Mouse (Mus musculus) cerebellum, postnatal 4 days (tissue): ENCODE data around the gene Arhgdia.
"Not testable (repeated sequence)": the region's sequence is repeated elsewhere in the genome, so short reads cannot be mapped to it uniquely, and the experiment has no call there.

Experiments used
- DNase-seq, 2 experiments: peaks; one replicate each; pipeline ENCODE4 v3.0.0; 2022; ENCODE audit warnings: low spot score in 2 of 2, mixed read lengths in 1 of 2

Gene Arhgdia

GRCm38 (mm10) chr11:120578694-120579243 is 2.7 kb downstream of the Arhgdia start:
- peak in 1 of 2 experiments; percentile 10 for DNase-seq

GRCm38 (mm10) chr11:120578024-120578693 is 3.3 kb downstream of the Arhgdia start:
- DNase-seq: no peak

DNA sequence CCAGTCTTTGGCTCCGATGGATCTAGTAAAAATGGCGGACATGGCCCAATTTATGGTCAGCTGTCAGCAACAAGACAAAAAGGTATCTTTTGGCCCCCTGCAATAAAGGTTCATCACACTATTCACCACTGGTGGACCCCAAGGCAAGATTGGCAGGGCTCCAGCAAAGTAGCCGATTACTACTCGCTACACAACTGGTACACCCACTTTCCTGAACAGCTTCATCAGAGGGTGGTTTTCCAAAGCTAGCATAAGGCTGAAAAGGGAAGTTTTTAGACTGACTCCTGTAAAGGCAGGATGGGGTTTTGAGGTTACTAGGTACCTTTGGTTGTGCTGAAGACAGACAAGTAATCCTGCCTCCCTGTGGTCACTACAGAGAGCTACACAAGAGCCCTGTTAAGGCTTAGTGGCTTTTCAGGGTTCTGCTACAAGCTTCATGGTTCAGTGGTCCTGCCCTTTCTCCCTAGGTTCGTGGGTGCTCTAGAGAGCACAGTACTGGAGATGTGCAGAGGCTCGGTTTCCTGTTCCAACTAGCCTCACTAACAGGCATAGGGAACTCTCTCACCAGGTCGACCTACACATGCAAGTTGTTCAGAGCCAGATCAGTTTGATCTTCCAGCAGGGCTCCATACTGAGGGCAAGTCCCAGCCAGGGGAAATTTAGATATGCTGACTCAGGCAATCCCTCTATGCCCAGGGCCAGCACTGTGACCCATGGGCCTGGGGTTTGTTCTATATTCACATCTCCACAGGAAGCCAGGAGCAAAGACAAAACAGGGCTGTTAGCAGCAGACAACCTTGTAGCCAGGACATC is 4.0 kb downstream of the Arhgdia start:
- peak in 1 of 2 experiments; percentile 32 for DNase-seq

DNA sequence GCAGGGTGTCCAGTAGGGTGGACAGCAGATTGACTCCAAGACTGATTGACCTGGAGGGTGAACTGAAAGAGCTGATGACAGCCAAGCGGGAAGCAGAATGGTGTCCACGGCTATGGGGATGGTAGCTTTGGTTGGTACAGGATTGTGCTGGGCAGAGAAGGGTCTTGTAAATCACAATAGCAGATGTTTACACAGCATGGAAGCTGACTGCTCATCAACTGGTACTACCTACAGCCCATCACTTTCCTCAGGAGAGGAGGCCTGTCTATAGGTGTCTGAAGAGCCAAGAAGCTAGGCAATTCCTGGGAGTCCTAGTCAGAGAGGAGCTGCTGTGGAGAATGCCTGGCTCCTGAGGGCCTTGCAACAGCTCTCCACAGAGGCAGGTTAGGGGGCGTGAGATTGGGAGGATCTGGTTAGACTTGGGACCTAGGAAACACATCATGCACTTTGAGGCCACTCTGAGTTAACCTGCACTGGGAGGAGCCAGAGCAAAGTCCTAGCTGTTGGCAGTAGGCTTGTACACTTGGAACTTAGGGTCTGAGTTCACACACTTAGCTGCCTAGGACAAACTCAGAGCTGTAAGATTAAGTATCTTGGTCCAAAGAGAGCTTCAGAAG is 5.0 kb downstream of the Arhgdia start:
- no peak for DNase-seq

GRCm38 (mm10) chr11:120575940-120576339 is 5.5 kb downstream of the Arhgdia start:
- no peak for DNase-seq

GRCm38 (mm10) chr11:120575046-120575445 is 6.4 kb downstream of the Arhgdia start:
- no peak for DNase-seq

- DNase-seq: no peak
These were observed 7.2 kb downstream of the Arhgdia start for GRCm38 (mm10) chr11:120574278-120574600.

DNA sequence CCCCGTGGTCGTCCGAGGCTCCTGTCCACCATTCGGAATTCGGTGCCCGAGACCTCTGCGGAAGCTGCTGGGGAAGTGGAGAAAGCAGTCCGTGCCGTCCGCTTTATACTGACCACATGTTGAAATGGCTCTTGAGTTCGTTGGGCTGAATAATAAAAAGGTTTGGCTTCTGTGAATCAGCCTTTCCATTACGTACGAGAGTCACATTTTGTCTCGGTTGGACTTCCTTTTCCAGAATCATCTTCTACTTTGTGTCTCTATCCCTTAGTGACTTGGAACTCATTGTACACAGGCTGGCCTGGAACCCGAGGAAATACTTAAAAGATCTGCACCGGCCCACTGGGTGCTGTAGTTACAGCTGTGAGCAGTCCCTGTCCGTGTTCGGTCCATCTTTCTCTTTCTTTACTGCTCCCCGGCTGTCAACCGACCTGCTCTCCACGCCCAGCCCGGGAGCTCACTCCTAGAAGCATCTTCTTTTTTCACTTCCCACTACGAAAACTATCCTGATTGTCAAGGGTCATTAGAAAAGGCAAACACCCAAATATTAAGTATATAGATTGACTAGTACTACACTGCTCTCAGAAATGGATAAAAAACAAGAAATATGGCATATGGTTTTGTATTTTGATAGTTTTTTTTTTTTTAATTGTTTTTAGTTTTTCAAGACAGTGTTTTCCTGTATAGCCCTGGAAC is 7.7 kb downstream of the Arhgdia start:
- no peak for DNase-seq

DNA sequence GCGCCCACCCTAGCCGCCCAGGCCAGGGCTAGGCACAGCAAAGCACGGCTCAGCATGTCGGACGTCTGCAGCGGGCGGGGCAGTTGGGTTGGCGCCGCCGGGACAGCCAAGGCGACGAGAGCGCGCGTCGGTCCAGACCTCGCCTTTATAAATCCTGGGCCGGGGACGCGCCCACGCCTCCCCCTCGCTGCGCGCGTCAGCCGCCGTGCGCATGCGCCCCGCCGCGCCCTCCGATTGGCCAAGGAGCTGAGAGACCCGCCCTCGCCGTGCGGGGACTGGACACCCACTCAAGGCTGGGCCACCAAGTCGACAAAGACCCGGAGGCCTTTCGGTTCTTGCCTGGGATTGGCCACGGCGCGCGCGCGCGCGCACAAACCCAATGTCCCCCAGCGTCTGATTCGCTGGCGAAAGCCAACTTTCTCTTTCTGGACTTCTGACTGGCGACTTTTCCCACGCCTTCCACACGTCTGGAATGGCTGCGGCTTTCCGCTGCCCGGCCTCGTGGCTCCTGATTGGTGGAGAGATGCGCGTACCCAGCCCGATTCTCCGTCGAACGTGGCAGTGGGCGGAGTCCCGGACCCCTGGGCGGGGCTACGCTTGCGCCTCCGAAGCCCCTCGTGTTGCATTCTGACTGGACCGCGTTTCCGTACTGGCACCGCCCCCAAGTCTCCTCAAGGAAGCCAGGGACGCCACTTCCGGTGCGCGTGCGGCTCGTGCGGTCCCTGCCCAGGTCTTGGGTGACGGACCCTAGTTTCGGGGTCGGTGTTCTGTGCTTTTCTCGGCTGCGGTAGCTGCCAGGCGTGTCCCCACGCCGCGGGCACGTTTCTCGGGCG is 8.5 kb downstream of the Arhgdia start, which contains the start of gene P4hb:
P4hb (minus strand) TSS at position 502 of the 833 bp plus-strand sequence.
- DNase-seq: peak; percentile 99 to 100

- no peak for DNase-seq
These were observed 9.0 kb downstream of the Arhgdia start for GRCm38 (mm10) chr11:120572417-120572751.

- no peak for DNase-seq
These were observed 9.5 kb downstream of the Arhgdia start for GRCm38 (mm10) chr11:120571754-120572416.

DNA sequence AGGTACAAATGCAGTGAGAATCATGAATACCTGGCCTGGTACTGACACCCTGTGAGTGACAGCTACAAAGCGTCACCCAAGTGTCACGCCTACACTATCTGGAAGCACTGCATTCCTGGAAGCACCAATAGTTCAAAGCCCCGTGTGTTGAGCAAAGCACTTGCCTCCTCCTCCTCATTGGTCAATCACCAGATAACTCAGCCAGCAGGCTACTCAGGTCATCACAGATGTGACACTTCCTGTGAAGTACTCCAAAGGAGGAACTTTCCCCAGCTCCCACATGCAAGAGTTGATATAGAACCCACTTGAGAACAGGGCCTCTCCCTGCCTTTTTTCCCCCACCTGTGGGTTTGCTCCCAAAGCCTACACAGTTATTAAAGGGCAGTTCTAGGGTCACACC is 10.3 kb downstream of the Arhgdia start:
- no peak for DNase-seq

GRCm38 (mm10) chr11:120568324-120568723 is 13.1 kb downstream of the Arhgdia start:
- DNase-seq: no peak

DNA sequence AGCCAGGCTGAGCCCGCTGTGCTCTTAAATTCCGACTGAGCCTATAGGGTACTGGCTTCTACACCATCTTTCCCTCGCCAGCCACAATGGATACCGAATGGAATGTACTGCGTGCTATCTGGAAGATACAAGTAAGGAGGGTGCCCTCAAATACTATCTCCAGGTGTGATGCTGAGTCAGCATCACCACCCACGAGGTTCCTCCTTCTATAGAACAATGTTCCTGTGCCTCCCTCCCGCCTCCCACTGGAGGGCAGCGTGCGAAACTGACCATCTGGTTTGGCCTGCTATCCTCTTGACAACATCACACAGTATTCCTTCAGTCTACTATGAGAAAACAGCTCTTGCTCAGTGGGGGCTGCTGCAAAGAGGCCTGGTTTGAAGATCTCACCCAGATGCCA is 16.3 kb downstream of the Arhgdia start:
- DNase-seq: no peak

- DNase-seq: no peak
These were observed 18.5 kb downstream of the Arhgdia start for GRCm38 (mm10) chr11:120562949-120563348.

GRCm38 (mm10) chr11:120560952-120561728 is 20.3 kb downstream of the Arhgdia start:
- DNase-seq: no peak

GRCm38 (mm10) chr11:120558843-120559242 is 22.6 kb downstream of the Arhgdia start:
- not testable (repeated sequence) for DNase-seq

DNA sequence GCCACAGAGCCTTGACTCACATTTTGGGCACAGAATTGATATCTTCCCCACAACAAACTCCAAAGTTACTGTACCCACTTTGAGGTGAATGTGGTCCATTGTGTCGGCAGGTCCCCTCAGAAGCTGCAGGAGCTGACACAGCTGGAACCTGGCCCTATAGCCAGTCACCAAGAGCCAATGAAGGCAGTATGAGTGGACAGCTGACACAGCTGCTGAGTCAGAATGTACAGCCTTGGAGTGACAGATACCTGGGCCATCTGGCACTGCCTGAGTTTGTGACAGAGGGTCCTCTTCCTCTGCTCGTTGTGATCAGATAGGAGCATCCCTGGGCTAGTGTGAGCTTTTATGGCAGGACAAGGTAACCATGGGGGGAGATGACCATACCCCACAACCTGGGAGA is 26.2 kb downstream of the Arhgdia start:
- no peak for DNase-seq

GRCm38 (mm10) chr11:120554834-120555233 is 26.6 kb downstream of the Arhgdia start:
- no peak for DNase-seq

GRCm38 (mm10) chr11:120552736-120553135 is 28.7 kb downstream of the Arhgdia start:
- no peak for DNase-seq
